Mouse (Mus musculus): ENCODE data around the gene Dars. TPM values are rescaled to one million over a fixed set of nuclear protein-coding genes. Genes with fewer than 3 reads are reported as not detected.

Gene Dars
- total RNA-seq (2021), result 10 to 100 TPM; 68.7 to 70.2 TPM
- long read RNA-seq, experiment 1, transcript Dars-201 (16 exons, 2,175 nt), result major isoform, 64 of 66 reads
- long read RNA-seq, experiment 1, partial matches to known transcripts, result 1 of 66 reads
- long read RNA-seq, experiment 1, other reads (novel, unspliced or antisense), result 1 of 66 reads
- long read RNA-seq, experiment 2, transcript Dars-201 (16 exons, 2,175 nt), result major isoform, 53 of 60 reads
- long read RNA-seq, experiment 2, partial matches to known transcripts, result 5 of 60 reads
- long read RNA-seq, experiment 2, other reads (novel, unspliced or antisense), result 1 of 60 reads

- intact Hi-C loops (cut with DNase I; ENCODE audit: low total_unique reads), result no loop called here
- peak; percentile 92 for DNase-seq
Observed at GRCm38 (mm10) chr1:128416584-128417532, at the start of gene Dars. Gene Dars, minus strand, starts transcription at chr1:128417368.

GRCm38 (mm10) chr1:128466828-128467227 is 49.7 kb upstream of the Dars start:
- no peak for DNase-seq
- intact Hi-C loops (cut with DNase I; ENCODE audit: low total_unique reads), result no loop called here

- intact Hi-C loops (cut with DNase I; ENCODE audit: low total_unique reads), result no loop called here
Observed at GRCm38 (mm10) chr1:128463478-128463877, 46.3 kb upstream of the Dars start.

GRCm38 (mm10) chr1:128462389-128462788 is 45.2 kb upstream of the Dars start:
- intact Hi-C loops (cut with DNase I; ENCODE audit: low total_unique reads), result no loop called here
- no peak for DNase-seq

More at GRCm38 (mm10) chr1:128463478-128463877, 46.3 kb upstream of the Dars start:
- DNase-seq, result no peak

GRCm38 (mm10) chr1:128460780-128461179 is 43.6 kb upstream of the Dars start:
- intact Hi-C loops (cut with DNase I; ENCODE audit: low total_unique reads), result no loop called here
- DNase-seq, result no peak

GRCm38 (mm10) chr1:128459439-128459838 is 42.3 kb upstream of the Dars start:
- intact Hi-C loops (cut with DNase I; ENCODE audit: low total_unique reads), result no loop called here
- no peak for DNase-seq

- DNase-seq, result no peak
- intact Hi-C loops (cut with DNase I; ENCODE audit: low total_unique reads), result no loop called here
Observed at GRCm38 (mm10) chr1:128459011-128459410, 41.8 kb upstream of the Dars start.

- intact Hi-C loops (cut with DNase I; ENCODE audit: low total_unique reads), result no loop called here
- peak; percentile 45 for DNase-seq
Observed at GRCm38 (mm10) chr1:128456844-128457445, 39.8 kb upstream of the Dars start.

GRCm38 (mm10) chr1:128456271-128456670 is 39.1 kb upstream of the Dars start:
- DNase-seq, result no peak
- intact Hi-C loops (cut with DNase I; ENCODE audit: low total_unique reads), result no loop called here

GRCm38 (mm10) chr1:128452210-128452609 is 35.0 kb upstream of the Dars start:
- intact Hi-C loops (cut with DNase I; ENCODE audit: low total_unique reads), result no loop called here
- no peak for DNase-seq

- no peak for DNase-seq
- intact Hi-C loops (cut with DNase I; ENCODE audit: low total_unique reads), result no loop called here
Observed at GRCm38 (mm10) chr1:128451183-128451582, 34.0 kb upstream of the Dars start.

GRCm38 (mm10) chr1:128447206-128447902 is 30.2 kb upstream of the Dars start:
- intact Hi-C loops (cut with DNase I; ENCODE audit: low total_unique reads), result no loop called here
- DNase-seq, result no peak

- DNase-seq, result peak; percentile 65
- intact Hi-C loops (cut with DNase I; ENCODE audit: low total_unique reads), result no loop called here
Observed at GRCm38 (mm10) chr1:128443890-128444839, 27.0 kb upstream of the Dars start.

GRCm38 (mm10) chr1:128441129-128441473 is 23.9 kb upstream of the Dars start:
- intact Hi-C loops (cut with DNase I; ENCODE audit: low total_unique reads), result no loop called here
- no peak for DNase-seq

GRCm38 (mm10) chr1:128440386-128441128 is 23.4 kb upstream of the Dars start:
- DNase-seq, result no peak

GRCm38 (mm10) chr1:128439618-128440017 is 22.4 kb upstream of the Dars start:
- DNase-seq, result no peak
- intact Hi-C loops (cut with DNase I; ENCODE audit: low total_unique reads), result no loop called here

More at GRCm38 (mm10) chr1:128440386-128441128, 23.4 kb upstream of the Dars start:
- intact Hi-C loops (cut with DNase I; ENCODE audit: low total_unique reads), result no loop called here

GRCm38 (mm10) chr1:128438526-128438925 is 21.4 kb upstream of the Dars start:
- intact Hi-C loops (cut with DNase I; ENCODE audit: low total_unique reads), result no loop called here
- no peak for DNase-seq

- no peak for DNase-seq
- intact Hi-C loops (cut with DNase I; ENCODE audit: low total_unique reads), result no loop called here
Observed at GRCm38 (mm10) chr1:128437276-128437675, 20.1 kb upstream of the Dars start.
